Mouse (Mus musculus) olfactory bulb, adult 2 months (tissue): Measurements from ENCODE around the gene Cradd.

ENCODE experiments used
- CTCF ChIP-seq: fragments of 200-500 bp; IDR thresholded peaks from 2 replicates; pipeline ENCODE4 v1.5.1; 2012; ENCODE audit warnings: low read depth, mild to moderate bottlenecking, low read length, moderate library complexity; ENCODE audit not compliant: insufficient read depth
- POLR2A ChIP-seq: fragments of 200-500 bp; IDR thresholded peaks from 2 replicates; pipeline ENCODE4 v1.6.1; 2012; ENCODE audit warnings: mild to moderate bottlenecking, low read depth, low read length, moderate library complexity; ENCODE audit not compliant: insufficient read depth

- TF ChIP-seq CTCF (no peak), POLR2A (no peak)
These were observed 149.7 kb downstream of the Cradd start for GRCm38 (mm10) chr10:95174260-95174659.
